Mouse (Mus musculus): ENCODE results near the gene Zfp691. TPM values are rescaled to one million over a fixed set of nuclear protein-coding genes. Genes with fewer than 3 reads are reported as not detected.

Gene Zfp691
- total RNA-seq, 2 experiments from 2014 or later = 3.5 to 5.2 TPM

GRCm38 (mm10) chr4:119172919-119173650, 910 bp downstream of the Zfp691 start:
- no peak for ATAC-seq (replicated peaks; ENCODE audit: poor library complexity)

DNA sequence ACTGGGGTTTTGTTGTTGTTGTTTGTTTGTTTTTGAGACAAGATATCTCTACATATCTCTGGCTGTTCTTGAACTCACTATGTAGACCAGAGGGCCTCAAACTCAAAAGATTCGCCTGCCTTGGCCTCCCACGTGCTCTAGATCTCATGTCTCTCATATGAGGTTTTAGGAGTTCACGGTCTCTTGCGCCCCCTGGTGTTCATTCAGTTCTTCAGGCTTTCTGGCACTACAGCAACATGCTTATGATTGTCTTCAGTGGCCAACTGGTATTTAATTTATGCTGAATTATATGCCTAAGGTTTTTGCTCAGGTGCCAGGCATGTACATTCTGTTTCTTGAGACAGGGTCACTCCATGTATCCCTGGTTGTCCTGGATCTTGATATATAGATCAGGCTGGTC, 6.3 kb downstream of the Zfp691 start:
- ATAC-seq (replicated peaks; ENCODE audit: poor library complexity) = peak; percentile 96

DNA sequence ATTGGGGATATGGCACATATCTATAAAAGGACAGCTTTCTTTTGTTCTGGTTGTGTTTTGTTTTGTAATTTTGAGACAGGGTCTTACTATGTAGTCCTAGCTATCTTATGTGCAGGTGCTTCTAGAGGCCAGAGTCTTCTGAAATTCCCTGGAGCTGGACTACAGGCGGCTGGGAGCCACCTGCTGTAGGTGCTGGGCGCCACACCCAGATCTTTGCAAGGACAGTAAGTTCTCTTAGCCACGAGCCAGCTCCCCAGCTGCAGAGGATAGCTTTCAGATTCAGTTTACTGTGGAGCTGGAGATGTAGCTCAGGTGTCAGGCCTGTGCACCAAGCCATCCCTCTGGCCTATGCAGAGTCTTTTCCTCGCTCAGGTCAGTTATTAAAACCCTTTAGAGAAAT, 6.9 kb downstream of the Zfp691 start:
- no peak for ATAC-seq (replicated peaks; ENCODE audit: poor library complexity)

GRCm38 (mm10) chr4:119165916-119166315, 8.1 kb downstream of the Zfp691 start:
- ATAC-seq (replicated peaks; ENCODE audit: poor library complexity) = no peak

DNA sequence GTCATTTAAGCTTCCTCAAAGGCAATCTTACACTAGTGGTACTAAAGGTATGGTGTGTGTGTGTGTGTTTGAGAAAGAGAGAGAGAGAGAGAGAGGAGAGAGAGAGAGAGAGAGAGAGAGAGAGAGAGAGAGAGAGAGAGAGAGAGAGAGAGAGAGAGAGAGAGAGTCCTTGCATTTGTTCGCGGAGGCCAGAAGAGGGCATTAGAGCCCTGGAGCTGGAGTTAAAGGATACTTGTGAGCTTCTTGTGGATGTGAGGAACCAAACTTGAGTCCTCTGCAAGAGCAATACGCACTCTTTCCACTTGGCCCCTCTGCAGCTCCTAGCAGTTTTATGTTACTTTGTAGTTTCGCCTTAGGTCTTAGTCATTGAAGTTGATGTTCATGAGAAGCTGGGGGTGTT, 11.0 kb downstream of the Zfp691 start:
- ATAC-seq (replicated peaks; ENCODE audit: poor library complexity) = peak; percentile 33; the same call in 1 of the 2 replicates

- ATAC-seq (replicated peaks; ENCODE audit: poor library complexity) = no peak
These were observed 12.6 kb downstream of the Zfp691 start for GRCm38 (mm10) chr4:119161358-119161757.

DNA sequence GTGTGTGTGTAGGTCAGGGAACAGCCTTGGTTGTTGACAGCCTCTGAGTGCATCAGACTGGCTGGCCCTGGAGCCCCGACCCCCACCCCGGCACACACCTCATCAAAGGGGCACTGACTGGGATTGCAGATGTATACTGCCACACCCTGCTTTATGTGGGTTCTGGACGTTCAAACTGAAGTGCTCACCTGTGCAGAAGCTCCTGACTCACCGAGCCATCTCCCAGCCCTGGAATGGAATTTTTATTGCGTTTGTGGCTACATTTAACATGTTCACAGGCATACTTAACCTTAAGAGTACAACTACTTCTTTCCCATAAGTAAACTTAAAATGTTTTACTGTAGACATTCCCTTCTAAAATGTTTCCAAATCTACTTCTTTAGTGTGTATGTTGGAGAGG, 16.1 kb downstream of the Zfp691 start:
- ATAC-seq (replicated peaks; ENCODE audit: poor library complexity) = no peak

DNA sequence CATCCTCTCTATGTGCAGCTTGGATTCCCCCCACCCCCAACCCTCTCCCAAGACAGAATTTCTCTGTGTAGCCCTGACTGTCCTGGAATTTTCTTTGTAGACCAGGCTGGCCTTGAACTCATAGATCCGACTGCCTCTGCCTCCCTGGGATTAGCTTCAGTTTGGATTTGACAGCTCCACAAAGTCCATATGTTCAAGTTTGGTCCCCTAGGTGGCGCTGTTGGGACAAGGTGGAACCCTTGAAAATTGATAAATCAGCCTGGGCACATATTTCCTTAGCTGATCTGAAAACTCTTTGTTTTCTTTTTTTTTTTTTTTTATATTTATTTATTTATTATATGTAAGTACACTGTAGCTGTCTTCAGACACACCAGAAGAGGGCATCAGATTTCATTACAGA, 16.8 kb downstream of the Zfp691 start:
- ATAC-seq (replicated peaks; ENCODE audit: poor library complexity) = peak; percentile 80

DNA sequence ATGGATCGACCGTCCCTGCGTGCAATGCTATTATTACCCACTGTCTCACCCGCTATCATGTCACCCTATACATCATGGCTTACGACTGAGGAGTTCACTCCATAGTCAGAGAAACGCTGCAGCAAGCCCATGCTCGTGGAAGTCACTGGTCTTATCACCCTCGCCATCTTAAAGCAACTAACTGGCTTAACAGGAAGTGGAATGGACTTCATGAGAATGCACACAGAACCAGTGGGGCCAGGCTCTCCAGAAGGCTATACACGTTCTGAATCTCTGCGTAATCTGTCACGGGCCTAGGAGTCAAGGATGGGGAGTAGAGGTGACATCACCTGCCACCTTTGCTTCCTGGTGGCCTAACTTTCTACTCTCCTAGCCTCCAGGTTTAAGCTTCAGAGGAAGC, 25.3 kb downstream of the Zfp691 start:
- no peak for ATAC-seq (replicated peaks; ENCODE audit: poor library complexity)

DNA sequence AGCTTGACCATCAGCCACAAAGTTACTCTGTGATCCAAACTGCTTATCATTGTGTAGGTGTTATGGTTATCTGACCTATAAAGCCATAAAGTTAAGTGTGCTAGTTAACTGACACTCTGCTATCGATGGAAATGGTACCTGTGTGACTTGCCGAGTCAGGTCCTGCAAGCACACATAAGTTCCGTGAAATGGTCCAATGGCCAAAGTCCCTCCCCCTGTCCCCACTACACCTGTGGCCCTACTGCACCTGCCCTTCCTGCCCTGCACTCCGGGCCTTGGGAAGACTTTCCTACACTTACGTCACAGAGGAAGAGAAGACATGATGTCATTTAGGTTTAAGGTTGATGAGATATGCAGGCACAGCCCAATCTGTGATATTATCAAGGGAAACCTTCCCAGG, 26.6 kb downstream of the Zfp691 start:
- ATAC-seq (replicated peaks; ENCODE audit: poor library complexity) = no peak

- no peak for ATAC-seq (replicated peaks; ENCODE audit: poor library complexity)
These were observed 27.2 kb downstream of the Zfp691 start for GRCm38 (mm10) chr4:119146816-119147215.

- peak; percentile 85 for ATAC-seq (replicated peaks; ENCODE audit: poor library complexity)
These were observed 31.6 kb downstream of the Zfp691 start for GRCm38 (mm10) chr4:119142230-119142871.

DNA sequence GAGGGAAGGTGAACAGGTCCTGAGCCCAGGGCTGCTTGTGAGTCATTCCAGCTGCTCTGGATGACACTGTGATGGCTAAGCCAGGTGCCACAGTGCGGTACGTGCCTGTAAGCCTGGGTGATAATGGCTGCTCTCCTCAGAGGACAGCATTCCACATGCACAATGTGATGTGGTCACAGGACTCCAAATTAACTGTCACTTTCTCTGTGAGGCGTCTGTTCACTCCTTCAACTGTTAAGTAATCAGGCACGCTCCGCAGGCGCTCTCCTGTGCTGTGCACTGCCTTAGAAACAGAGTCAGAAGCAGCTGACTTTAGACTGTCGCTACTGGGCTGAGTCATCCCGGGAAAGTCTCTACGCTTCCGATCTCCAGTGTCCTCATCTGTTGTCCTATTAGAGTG, 32.8 kb downstream of the Zfp691 start:
- no peak for ATAC-seq (replicated peaks; ENCODE audit: poor library complexity)

GRCm38 (mm10) chr4:119140126-119140525, 33.9 kb downstream of the Zfp691 start:
- peak; percentile 83 for ATAC-seq (replicated peaks; ENCODE audit: poor library complexity)

- no peak for ATAC-seq (replicated peaks; ENCODE audit: poor library complexity)
These were observed 35.2 kb downstream of the Zfp691 start for GRCm38 (mm10) chr4:119138776-119139175.

- ATAC-seq (replicated peaks; ENCODE audit: poor library complexity) = no peak
These were observed 35.8 kb downstream of the Zfp691 start for GRCm38 (mm10) chr4:119138171-119138570.

- ATAC-seq (replicated peaks; ENCODE audit: poor library complexity) = no peak
These were observed 36.7 kb downstream of the Zfp691 start for GRCm38 (mm10) chr4:119137313-119137712.

DNA sequence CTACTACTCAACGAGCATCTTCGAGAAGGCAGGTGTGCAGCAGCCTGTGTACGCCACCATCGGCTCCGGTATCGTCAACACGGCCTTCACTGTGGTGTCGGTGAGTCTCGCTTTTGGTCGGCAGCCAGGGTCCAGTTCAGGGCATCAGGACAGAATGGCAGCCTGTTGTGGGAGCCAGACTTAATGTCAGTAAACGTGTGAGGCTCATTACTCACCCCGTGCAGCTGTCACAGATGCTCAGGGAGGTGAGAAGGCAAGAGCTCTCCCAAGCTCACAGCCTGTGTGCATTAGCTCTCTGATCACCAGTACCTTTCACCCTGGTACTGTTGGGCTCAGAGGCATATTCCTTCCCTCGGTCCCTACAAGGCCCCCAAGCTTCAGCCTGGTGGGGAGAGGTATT, 40.1 kb downstream of the Zfp691 start:
- no peak for ATAC-seq (replicated peaks; ENCODE audit: poor library complexity)

GRCm38 (mm10) chr4:119133306-119133705, 40.7 kb downstream of the Zfp691 start:
- no peak for ATAC-seq (replicated peaks; ENCODE audit: poor library complexity)

DNA sequence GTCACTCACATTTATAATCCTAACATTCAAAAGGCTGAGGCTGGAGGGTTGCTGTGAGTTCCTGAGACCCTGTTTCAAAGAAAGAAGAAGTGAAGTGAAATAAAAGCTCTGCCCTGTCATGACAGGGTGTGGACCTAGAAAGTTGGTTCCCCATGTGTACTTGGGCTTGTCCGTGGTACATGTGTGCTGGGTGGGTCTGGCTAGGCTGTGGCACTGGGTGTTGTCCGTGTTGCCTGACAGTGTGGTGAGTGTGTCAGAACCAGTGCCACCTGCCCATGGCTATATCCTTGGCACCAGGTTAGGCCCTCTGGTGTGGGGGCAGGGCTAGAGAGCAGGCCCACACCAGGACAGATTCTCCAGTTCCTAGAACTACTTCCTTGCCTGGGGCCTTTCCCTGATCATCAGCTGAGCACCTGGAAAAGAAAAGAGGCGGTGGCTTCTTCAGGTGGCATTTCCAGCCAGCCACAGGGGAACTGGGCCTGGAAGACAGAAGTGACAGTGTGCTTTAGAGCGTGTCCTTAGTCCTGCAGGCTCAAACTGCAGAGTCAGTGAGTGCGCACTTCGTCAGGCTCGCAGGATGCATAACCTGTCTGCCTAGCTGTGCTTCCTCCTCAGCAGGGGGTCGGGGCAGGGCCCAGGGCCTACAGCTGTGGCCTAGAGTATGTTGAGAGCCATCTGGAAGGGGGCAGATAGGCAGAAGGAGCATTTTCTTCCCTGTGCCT, 42.6 kb downstream of the Zfp691 start:
- ATAC-seq (replicated peaks; ENCODE audit: poor library complexity) = no peak

- ATAC-seq (replicated peaks; ENCODE audit: poor library complexity) = no peak
These were observed 44.9 kb downstream of the Zfp691 start for GRCm38 (mm10) chr4:119129096-119129495.

GRCm38 (mm10) chr4:119128547-119128946, 45.4 kb downstream of the Zfp691 start:
- no peak for ATAC-seq (replicated peaks; ENCODE audit: poor library complexity)
